Mouse (Mus musculus) kidney, postnatal 36 days (tissue): ENCODE measurements around the gene Ube2q1.

ENCODE experiments used
- DNase-seq, 2 experiments: peaks; one replicate each; pipeline ENCODE4 v3.0.0; 2021 to 2022; ENCODE audit warnings: mixed read lengths in 2 of 2

The Ube2q1 gene

GRCm38 (mm10) chr3:89772968-89773709 is at the start of gene Ube2q1:
Gene Ube2q1 (plus strand): TSS chr3:89773616.
- DNase-seq: peak; percentile 97 to 98

DNA sequence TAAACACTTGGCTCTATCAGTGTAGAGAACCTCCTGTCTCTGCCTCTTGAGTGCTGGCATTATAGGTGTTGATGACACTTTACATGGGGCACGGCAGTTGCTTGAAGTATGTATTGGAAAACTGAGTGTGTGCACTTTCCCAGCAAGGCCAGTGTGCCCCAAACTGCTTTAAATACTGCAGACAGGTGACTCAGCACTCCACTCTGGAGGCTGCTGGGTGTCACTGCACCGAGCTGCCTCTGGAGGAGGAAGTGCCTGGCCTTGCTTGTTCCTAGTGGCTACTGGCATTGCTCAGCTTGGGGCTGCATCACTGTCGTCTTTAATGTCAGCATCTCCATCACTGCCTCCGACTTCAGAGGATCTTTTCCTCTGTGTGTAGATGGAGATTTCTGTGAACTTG is 46.4 kb upstream of the Ube2q1 start:
- peak; percentile 42 to 66 for DNase-seq

DNA sequence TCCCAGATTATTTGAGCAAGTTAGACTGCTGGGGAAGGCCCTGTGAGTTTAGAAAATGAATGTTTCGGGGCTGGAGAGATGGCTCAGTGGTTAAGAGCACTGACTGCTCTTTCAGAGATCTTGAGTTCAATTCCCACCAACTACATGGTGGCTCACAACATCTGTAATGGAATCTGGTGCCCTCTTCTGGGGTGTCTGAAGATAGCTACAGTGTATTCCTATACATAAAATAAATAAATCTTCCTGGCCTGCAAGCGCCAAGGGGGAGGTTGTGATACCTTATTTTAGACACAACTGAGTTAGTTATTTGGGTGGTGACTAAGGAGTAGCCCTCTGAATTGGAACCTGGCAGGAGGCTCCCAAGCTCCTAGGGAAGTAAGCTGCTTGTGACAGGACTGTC is 44.6 kb upstream of the Ube2q1 start:
- DNase-seq: no peak

GRCm38 (mm10) chr3:89730350-89731331 is 42.8 kb upstream of the Ube2q1 start:
- DNase-seq: peak; percentile 95 to 96

DNA sequence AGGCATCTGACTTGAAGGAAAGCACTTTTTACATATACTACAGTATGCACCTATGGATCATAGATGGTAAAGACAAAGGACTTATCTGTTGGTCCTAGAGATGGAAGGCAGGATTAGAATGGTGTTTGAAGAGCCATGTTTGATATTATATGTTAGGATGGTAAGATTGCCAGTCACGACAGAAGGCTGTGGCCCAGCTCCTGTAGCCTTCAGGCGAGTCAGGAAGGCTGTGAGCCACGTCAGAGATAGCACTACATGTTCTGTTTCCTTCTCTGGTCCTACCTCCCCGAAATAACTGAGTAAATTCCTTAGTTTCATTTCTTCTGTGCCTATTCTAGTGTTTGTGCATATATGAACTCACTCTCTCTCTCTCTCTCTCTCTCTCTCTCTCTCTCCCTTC is 41.3 kb upstream of the Ube2q1 start:
- DNase-seq: no peak

- no peak for DNase-seq
Measured at GRCm38 (mm10) chr3:89738509-89738908, 34.9 kb upstream of the Ube2q1 start.

GRCm38 (mm10) chr3:89752307-89752706 is 21.1 kb upstream of the Ube2q1 start:
- DNase-seq: no peak

GRCm38 (mm10) chr3:89755283-89755682 is 18.1 kb upstream of the Ube2q1 start:
- no peak for DNase-seq

DNA sequence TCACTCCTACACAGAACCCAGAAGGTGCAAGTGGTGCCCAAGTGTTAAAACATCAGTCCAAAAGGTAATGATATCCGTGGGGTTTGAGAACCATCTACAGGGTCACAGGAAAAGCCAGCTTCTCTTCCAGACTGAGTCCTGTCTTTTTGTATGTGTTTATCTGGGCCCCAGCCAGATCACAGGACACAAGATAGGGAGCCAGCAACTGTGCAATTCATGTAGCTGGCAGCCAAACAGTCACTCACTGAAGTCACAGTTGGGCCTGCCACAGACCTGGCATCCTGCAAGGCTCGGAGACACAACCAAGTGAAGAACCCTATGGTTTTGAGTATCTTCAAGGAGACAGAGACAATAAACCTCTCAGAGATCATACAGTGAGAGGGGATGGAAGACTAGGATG is 15.6 kb upstream of the Ube2q1 start:
- DNase-seq: no peak

GRCm38 (mm10) chr3:89759786-89760185 is 13.6 kb upstream of the Ube2q1 start:
- no peak for DNase-seq

DNA sequence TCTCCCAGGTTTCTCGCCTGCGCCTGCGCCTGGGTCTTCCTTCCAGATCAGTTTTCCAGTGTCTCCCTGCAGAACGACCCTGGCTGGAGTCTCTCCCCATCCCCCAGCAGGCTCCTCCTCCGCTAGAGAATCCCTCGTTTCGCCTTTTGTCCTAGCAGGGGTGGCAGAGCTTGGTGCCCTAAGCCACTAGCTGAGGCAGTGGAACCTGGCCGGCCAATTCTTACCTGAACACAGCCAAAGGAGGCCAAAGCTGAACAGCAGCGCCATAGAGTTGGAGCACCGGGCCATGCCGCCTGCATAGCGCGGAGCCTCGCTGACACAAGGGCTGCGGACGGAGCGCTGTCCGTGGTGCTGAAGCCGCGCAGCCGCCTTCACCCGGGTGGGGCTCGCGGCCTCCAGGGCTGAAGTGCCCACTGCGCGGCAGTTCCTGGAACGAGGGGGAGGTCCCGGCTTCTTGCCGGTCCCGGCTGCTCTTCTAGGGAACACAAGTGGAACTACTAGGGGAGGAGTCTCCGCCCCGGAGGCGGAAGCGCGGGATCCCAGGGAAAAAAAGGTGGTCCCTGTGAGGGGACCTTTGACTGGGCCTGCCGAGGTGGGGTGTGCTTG is 9.2 kb upstream of the Ube2q1 start, which contains the start of gene Chrnb2:
Gene Chrnb2, minus strand, starts transcription at position 514 of the 606 bp plus-strand sequence.
- DNase-seq: peak; percentile 63 to 90

- DNase-seq: no peak
Measured at GRCm38 (mm10) chr3:89769584-89769983, 3.8 kb upstream of the Ube2q1 start.

DNA sequence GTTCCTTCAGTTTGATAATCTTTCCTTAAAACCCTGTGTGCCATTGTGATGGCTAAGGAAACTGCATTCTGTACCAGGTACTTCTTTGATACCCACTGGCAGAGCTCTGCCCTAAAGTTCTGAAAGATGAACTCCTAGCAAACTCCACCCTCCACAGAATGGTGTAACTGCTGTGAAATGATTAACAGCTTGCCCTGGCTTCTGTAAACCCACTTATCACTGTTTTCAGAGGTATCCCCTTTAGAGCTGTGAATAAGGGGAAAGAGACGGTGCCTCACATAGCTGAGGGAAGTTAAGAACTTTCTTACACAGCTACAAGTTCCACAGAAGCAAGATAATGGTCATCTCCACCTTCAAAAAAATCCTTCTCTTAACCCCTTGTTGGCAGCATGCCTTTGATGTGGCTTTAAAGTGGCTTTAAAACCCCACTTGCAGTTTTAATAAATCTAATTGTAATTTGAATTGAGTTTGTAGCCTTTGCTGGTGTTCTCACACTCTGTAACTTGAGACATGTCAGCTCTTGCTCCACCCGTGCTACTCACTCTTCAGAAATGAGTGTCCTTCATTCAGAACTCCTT is 2.9 kb upstream of the Ube2q1 start:
- no peak for DNase-seq

GRCm38 (mm10) chr3:89772588-89772967 is 838 bp upstream of the Ube2q1 start:
- DNase-seq: peak; percentile 80 to 85

DNA sequence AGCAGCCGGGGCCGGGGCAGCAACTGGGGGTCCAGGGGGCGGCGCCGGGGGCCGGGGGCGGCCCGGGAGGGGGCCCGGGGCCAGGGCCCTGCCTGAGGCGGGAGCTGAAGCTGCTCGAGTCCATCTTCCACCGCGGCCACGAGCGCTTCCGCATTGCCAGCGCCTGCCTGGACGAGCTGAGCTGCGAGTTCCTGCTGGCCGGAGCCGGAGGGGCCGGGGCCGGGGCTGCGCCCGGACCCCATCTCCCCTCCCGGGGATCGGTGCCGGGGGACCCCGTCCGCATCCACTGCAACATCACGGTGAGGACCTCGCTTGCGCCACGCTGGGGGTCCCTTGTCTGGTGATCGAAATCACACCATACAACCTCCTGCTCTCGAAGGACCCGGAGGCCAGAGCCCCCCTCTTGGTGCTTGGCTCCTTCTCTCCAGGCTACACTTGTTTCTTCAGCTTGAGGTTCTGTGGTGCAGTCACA is 360 bp downstream of the Ube2q1 start:
- DNase-seq: peak; percentile 29 to 55

DNA sequence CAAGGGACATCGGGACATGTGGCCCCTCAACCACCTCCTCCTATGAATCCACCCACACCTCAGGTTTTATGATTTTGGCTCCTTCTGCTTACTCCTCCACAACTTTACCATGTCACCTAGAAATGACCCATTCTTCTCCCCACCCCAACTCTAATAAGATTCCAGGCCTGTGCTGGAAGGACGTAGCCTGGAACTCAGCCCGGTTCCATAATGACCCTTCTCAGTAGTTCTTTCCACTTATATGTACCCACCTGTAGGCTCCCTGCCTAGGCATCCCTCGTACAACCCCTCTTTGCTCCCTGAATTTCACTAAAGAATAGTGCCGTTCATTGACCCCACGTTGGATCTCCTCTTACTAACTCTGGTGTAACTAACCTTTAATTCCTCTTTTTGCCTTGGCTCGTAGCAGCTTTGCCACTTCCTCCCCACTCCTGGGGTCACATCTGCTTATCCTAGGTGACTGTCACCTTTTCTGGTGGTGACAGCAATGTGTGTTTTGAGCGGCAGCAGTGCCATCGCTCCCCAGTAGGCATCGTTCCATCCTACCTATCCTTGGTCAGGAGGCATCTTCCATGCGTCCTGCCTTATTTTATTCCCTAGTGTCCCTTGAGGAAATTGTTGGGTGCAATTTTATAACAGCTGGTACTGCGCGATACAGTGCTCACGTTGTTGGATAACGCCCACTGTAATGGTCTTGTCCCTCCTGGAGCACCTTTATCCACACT is 982 bp downstream of the Ube2q1 start:
- DNase-seq: no peak

DNA sequence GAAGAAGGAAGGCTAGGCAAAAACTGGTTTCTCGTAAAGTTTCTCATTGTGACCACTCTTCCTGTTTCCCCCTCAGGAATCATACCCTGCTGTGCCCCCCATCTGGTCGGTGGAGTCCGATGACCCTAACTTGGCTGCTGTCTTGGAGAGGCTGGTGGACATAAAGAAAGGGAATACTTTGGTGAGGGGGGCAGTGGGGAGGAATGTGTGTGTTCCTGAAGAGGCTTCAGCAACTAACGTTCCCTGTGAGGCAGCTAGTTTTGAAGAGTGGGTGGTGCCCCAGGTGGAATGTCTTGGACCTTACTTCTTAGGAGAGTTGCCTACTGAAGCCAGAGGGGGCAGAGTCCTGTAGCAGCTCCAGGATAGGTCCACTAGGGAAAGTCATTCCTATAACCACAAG is 2.6 kb downstream of the Ube2q1 start:
- no peak for DNase-seq

GRCm38 (mm10) chr3:89780102-89780501 is 6.7 kb downstream of the Ube2q1 start:
- DNase-seq: no peak

GRCm38 (mm10) chr3:89781640-89782039 is 8.2 kb downstream of the Ube2q1 start:
- no peak for DNase-seq

DNA sequence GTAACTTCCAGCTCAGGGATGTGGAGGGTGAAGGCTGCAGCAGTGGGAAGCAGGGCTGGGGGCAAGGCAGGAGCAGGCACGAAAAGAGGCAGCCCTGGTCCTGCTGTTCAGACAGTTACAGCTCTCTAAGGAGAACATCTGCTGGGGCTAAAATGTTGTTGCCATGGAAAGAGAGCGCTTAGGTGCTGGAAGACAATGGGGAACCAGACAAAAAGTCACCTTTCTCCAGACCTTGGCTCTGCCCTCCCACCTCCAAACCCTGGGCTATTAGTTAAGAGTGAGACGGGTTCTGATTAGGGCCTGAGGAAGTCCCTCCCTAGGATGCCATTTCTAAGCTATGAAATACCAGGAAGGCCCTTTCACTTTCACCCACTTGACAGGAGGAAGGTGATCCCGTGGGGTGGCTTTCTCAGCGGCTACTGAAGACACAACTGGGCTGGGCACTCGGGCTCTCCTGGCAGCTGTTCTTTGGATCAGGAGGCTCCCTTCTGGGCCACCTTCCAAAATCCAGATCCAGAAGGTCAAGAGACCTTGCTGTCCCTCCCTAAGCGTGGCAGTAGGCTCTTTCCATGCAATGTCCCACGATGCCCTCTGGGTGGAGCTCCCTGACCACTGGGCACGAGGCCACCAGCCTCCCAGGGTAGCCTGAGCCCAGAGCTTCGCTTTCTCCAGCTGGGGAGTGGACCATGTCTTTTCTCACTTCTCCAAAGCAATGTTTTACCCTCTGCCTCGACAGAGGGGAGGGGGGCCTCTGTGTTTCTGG is 11.8 kb downstream of the Ube2q1 start:
- peak; percentile 91 to 92 for DNase-seq

- no peak for DNase-seq
Measured at GRCm38 (mm10) chr3:89786275-89786674, 12.9 kb downstream of the Ube2q1 start.
